Mouse (Mus musculus) neural tube, embryonic 12.5 days (tissue): ENCODE data around the gene Cd5. TPM values are rescaled to one million over a fixed set of nuclear protein-coding genes. Genes with fewer than 3 reads are reported as not detected.

Experiments used
- ATAC-seq: fragments of 200-750 bp; cut with Nextera tagmentation; 2 replicates; pipeline ENCODE4 v1.8.0; 2017; ENCODE audit warnings: low read depth, mild to moderate bottlenecking, moderate TSS enrichment, moderate library complexity; ENCODE audit not compliant: low FRiP score
- H3K27ac ChIP-seq: fragments of 300-500 bp; sonication (generic); 2 replicates; pipeline ENCODE4 v1.5.1; 2016
- H3K27me3 ChIP-seq: fragments of 300-500 bp; sonication (generic); replicated peaks from 2 replicates; pipeline ENCODE4 v1.6.1; 2016; ENCODE audit warnings: mild to moderate bottlenecking
- H3K36me3 ChIP-seq: fragments of 300-500 bp; sonication (generic); 2 replicates; pipeline ENCODE4 v1.6.1; 2016; ENCODE audit warnings: mild to moderate bottlenecking
- H3K4me1 ChIP-seq: fragments of 300-500 bp; sonication (generic); 2 replicates; pipeline ENCODE4 v1.6.1; 2016
- H3K4me2 ChIP-seq: fragments of 300-500 bp; sonication (generic); replicated peaks from 2 replicates; pipeline ENCODE4 v1.6.1; 2016; ENCODE audit warnings: mild to moderate bottlenecking
- H3K4me3 ChIP-seq: fragments of 300-500 bp; sonication (generic); 2 replicates; pipeline ENCODE4 v1.5.1; 2016
- H3K9ac ChIP-seq: fragments of 300-500 bp; sonication (generic); 2 replicates; pipeline ENCODE4 v1.6.1; 2016; ENCODE audit warnings: mild to moderate bottlenecking
- H3K9me3 ChIP-seq: fragments of 300-500 bp; sonication (generic); 2 replicates; pipeline ENCODE4 v1.6.1; 2016; ENCODE audit warnings: mild to moderate bottlenecking
- WGBS: fragments of 180-500 bp; shearing (Covaris S2); methylation state at CpG from one replicate; pipeline ENCODE4 v1.1.7; 2016; 5-methylcytosine and 5-hydroxymethylcytosine counted together
- polyA plus RNA-seq: library from polyadenylated mRNA; unstranded; fragments of >200 nt; fragmentation: Nextera tagmentation; extraction: Ambion mirVana; gene quantifications from 2 replicates; pipeline ENCODE4 v1.2.1, GENCODE M21; 2016

The Cd5 gene
- polyA plus RNA-seq, result 0.08 TPM in 1 of 2 replicates, not detected in the other

DNA sequence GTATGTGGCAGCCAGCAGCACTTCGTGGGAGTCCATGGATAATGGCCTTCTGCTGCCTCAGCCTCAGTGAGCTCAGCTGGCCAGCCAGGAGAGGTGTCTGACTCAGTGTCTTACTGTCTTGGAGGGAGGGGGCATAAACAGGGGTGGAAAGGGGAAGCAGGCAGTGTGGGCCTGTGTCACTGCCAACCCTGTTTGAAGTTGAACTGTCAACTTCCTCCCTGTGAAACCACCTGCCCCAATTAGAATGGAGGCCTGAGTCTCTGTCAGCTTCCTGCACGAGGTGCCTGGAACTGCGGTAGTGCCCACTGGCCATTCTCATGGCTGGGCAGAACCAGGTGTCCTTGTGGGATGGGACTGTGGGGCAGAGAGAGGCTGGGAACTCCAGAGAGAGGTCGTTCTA is at the start of gene Cd5:
Gene Cd5 (minus strand): TSS at position 192 of the 400 bp plus-strand sequence.
- no peak for ATAC-seq
- no peaks in the 10 kb centered on the region for H3K27me3 ChIP-seq

DNA sequence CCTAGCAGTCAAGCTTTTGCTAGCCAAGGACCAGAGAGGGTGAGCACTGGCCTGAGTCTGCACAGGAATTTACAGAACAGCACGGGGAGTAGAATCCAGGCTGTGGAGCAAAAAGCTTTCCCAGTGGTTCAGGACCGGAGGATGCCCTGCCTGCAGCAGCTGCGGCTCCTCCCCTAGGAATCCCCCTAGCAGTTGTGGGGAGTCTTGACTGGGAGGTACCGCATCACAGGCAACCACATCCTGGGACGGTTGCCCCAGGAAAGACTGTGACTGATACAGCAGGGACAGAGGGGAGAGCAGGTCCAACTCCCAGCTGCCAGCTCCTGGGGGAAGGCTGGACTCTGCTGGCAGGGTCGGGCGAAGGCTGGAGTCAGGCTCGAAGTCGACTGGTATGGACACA is 49.4 kb upstream of the Cd5 start:
- WGBS, result 78% methylated on average over 9 of the region's 9 CpGs

More for the DNA sequence above, at the start of gene Cd5:
- no peak within 1 kb of the TSS for H3K4me2 ChIP-seq
- no peak within 1 kb of the TSS for H3K27ac ChIP-seq
- no peak within 1 kb of the TSS for H3K4me3 ChIP-seq
- H3K9ac ChIP-seq, result no peak within 1 kb of the TSS
- H3K4me1 ChIP-seq, result no peaks in the 10 kb centered on the region
- 74% methylated on average over 4 of the region's 4 CpGs for WGBS
- no peaks in the 10 kb centered on the region for H3K9me3 ChIP-seq
- H3K36me3 ChIP-seq, result no peaks in the 10 kb centered on the region

DNA sequence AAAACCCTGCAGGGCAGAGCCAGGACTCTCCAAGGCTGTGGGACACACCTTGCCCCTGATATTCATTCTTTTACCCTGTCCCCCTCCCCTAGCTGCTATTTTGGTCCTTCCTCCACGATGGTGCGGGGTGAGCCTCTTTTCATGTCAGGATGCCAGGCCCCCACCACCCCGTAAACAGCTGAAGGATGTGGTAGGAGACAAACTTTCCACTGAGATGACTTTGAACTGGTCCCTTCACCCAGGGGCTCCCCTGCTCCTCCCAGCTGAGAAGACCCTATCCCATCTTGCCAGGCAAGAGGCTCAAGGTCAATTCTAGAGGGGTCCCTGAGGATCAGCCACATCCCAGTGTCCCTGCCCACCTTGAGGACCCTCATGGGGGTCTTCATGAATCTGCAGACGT is 48.6 kb upstream of the Cd5 start:
- H3K27me3 ChIP-seq, result no peaks in the 10 kb centered on the region
- no peak overlapping the region for H3K27ac ChIP-seq
- 85% methylated on average over 4 of the region's 4 CpGs for WGBS
- no peaks in the 10 kb centered on the region for H3K36me3 ChIP-seq
- no peaks in the 10 kb centered on the region for H3K9me3 ChIP-seq
- no peak overlapping the region for H3K4me2 ChIP-seq
- peaks cover 6% of the 10 kb centered on the region; the same call in 1 of the 2 replicates for H3K4me1 ChIP-seq
- no peak for ATAC-seq
- no peak overlapping the region for H3K9ac ChIP-seq
- H3K4me3 ChIP-seq, result no peak overlapping the region

More for the DNA sequence above, 49.4 kb upstream of the Cd5 start:
- H3K27me3 ChIP-seq, result no peaks in the 10 kb centered on the region
- H3K4me1 ChIP-seq, result peaks cover 6% of the 10 kb centered on the region; the same call in 1 of the 2 replicates
- H3K4me2 ChIP-seq, result no peak overlapping the region
- H3K4me3 ChIP-seq, result no peak overlapping the region
- no peaks in the 10 kb centered on the region for H3K36me3 ChIP-seq
- no peak overlapping the region for H3K9ac ChIP-seq
- H3K27ac ChIP-seq, result no peak overlapping the region
- no peak for ATAC-seq
- no peaks in the 10 kb centered on the region for H3K9me3 ChIP-seq

DNA sequence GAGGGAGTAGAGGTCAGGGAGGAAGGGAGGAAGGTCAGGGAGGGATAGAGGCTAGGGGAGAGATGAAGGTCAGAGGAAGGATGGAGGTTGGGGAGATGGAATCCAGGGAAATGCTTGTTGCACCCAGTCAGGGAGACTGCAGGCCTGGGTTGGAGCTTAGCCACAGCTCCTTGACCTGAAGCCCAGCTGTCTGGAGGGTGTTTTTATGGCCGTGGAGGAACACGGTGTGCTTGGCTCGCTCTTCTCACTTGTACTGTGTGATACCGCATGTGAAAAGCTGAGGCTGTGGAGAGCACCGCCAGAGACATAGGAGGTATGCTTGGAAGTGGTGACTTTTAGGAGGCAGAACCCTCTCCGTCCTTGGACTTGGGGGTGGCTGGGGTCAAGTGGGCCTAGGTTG is 48.0 kb upstream of the Cd5 start:
- WGBS, result 81% methylated on average over 6 of the region's 6 CpGs
- no peaks in the 10 kb centered on the region for H3K27me3 ChIP-seq
- peaks cover 6% of the 10 kb centered on the region; the same call in 1 of the 2 replicates for H3K4me1 ChIP-seq
- H3K4me3 ChIP-seq, result no peak overlapping the region
- no peak overlapping the region for H3K9ac ChIP-seq
- no peak overlapping the region for H3K27ac ChIP-seq
- no peaks in the 10 kb centered on the region for H3K9me3 ChIP-seq
- H3K36me3 ChIP-seq, result no peaks in the 10 kb centered on the region
- no peak for ATAC-seq
- H3K4me2 ChIP-seq, result no peak overlapping the region

DNA sequence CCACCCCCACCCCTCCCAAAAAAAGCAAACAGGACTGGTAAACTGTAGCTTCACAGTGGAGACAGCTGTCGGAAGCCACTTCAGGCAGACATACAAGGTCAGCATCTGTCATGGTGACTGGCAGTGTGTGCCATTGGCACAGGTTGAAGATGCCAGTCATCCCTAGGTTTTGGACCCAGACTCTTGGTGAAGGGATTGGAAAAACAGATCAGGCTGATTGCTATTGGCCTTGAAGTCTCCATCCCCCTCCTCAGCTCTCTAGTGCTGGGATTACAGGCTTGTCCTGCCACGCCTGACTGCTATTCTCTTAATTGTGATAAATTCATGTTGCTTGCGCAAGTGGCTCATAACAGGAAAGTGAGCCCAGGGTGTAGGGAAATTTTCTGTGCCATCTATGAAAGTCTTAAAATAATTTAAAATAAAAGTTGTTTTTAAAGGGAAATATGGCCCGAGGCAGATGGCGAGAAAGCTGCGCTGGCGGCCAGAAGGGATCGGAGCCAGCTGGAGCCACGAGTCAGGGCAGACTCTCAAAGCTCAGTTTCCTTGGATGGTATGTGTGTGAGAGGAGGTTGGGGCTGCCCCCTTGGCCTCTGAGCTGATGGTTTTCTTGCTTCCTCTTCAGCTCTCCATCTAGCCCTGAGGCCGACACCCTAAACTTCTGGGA is 46.1 kb upstream of the Cd5 start:
- 85% methylated on average over 10 of the region's 10 CpGs for WGBS
- ATAC-seq, result no peak
- peaks cover 6% of the 10 kb centered on the region; the same call in 1 of the 2 replicates for H3K4me1 ChIP-seq
- H3K27me3 ChIP-seq, result no peaks in the 10 kb centered on the region
- no peaks in the 10 kb centered on the region for H3K9me3 ChIP-seq
- H3K4me2 ChIP-seq, result no peak overlapping the region
- H3K9ac ChIP-seq, result no peak overlapping the region
- no peak overlapping the region for H3K4me3 ChIP-seq
- no peaks in the 10 kb centered on the region for H3K36me3 ChIP-seq
- H3K27ac ChIP-seq, result no peak overlapping the region

DNA sequence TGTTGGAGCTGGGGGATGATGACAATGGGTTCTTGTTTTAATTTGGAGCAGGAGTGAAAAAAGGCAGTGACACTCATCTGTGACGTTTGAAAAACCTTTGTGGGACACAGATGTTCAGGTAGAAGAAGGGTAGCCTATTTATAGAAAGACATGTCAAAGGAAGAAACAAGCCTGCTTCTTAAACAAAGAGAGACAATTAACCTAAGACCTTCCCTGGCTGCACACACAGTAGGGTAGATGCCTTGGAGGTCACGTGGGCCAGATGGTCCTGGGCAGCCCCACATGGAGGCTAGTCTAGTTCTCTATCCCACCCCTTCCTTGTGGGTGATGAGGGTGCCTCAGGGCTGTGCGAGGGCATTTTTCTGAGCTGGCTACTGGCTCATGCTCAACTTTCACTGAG is 45.3 kb upstream of the Cd5 start:
- no peak for ATAC-seq
- peaks cover 6% of the 10 kb centered on the region; the same call in 1 of the 2 replicates for H3K4me1 ChIP-seq
- 35% methylated on average over 3 of the region's 3 CpGs for WGBS
- no peak overlapping the region for H3K27ac ChIP-seq
- no peak overlapping the region for H3K9ac ChIP-seq
- H3K36me3 ChIP-seq, result no peaks in the 10 kb centered on the region
- H3K27me3 ChIP-seq, result no peaks in the 10 kb centered on the region
- H3K4me3 ChIP-seq, result no peak overlapping the region
- H3K4me2 ChIP-seq, result no peak overlapping the region
- H3K9me3 ChIP-seq, result no peaks in the 10 kb centered on the region

DNA sequence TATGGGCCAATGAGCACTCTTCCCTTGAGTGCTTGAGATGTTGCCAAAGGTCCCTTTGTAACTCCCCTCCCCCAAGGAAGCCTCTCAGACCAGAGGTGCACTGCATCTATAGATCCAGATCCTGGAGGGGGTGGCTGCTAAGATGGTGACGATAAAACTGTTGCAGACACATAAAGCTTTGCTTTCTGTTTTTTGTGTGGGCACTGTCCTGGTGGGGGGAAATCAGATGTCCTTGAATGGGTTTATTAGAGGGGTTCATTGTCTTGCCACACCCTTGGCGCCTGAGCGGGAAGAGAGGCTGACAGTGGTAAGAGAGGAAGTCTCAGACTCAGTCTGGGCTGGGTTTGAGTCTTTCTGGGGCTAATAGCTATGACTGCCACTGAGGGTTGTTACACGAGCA is 44.4 kb upstream of the Cd5 start:
- H3K27ac ChIP-seq, result no peak overlapping the region
- H3K9ac ChIP-seq, result no peak overlapping the region
- no peaks in the 10 kb centered on the region for H3K9me3 ChIP-seq
- H3K4me3 ChIP-seq, result no peak overlapping the region
- WGBS, result 72% methylated on average over 4 of the region's 4 CpGs
- H3K36me3 ChIP-seq, result no peaks in the 10 kb centered on the region
- H3K27me3 ChIP-seq, result no peaks in the 10 kb centered on the region
- H3K4me1 ChIP-seq, result peaks cover 6% of the 10 kb centered on the region; the same call in 1 of the 2 replicates
- ATAC-seq, result no peak
- no peak overlapping the region for H3K4me2 ChIP-seq

DNA sequence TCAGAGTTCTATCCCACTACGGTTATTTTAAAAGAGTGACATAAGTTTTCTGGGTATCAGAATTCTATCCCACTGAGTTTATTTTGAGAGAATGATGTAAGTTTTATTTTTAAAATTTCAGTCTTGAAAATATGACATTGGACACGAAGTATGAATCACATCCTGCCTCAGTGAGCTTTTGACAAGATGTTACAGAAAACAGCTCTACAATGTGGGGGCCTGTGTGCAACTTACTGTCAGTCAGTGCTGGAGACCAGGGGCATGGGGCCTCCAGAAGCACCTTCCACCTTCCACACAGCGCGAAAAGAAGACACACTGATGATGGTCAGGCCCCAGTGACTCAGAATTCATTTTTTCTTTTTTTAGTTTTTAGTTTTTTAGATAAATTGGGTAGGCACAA is 42.8 kb upstream of the Cd5 start:
- ATAC-seq, result no peak
- H3K9ac ChIP-seq, result no peak overlapping the region
- WGBS, result 91% methylated on average over 4 of the region's 4 CpGs

DNA sequence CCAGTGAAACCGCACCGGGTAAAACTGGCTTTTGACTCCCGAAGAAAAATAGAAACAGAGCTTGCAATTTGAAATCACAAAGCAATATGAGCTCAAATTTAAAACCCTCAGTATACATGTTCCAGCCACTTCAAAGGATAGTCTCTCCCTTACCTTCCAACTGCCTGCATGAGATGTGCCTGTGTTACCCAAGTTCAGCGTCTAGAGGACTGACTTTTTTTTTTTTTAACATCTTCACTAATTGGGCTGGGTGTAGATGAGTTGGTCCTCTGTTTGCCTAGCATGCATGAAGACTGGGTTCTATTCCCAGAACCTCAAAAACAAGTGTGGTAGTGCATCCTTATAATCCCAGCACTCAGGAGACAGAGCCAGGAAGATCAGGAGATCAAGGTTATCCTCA is 38.1 kb upstream of the Cd5 start:
- H3K4me3 ChIP-seq, result no peak overlapping the region
- ATAC-seq, result no peak
- H3K36me3 ChIP-seq, result no peaks in the 10 kb centered on the region
- H3K9ac ChIP-seq, result no peak overlapping the region
- H3K27me3 ChIP-seq, result no peaks in the 10 kb centered on the region
- no peaks in the 10 kb centered on the region for H3K4me1 ChIP-seq
- H3K9me3 ChIP-seq, result no peaks in the 10 kb centered on the region
- 94% methylated on average over 4 of the region's 4 CpGs for WGBS
- no peak overlapping the region for H3K27ac ChIP-seq
- H3K4me2 ChIP-seq, result no peak overlapping the region

More for the DNA sequence above, 42.8 kb upstream of the Cd5 start:
- no peak overlapping the region for H3K4me3 ChIP-seq
- H3K27me3 ChIP-seq, result no peaks in the 10 kb centered on the region
- H3K4me1 ChIP-seq, result peaks cover 6% of the 10 kb centered on the region; the same call in 1 of the 2 replicates
- H3K4me2 ChIP-seq, result no peak overlapping the region
- no peaks in the 10 kb centered on the region for H3K36me3 ChIP-seq
- no peaks in the 10 kb centered on the region for H3K9me3 ChIP-seq
- no peak overlapping the region for H3K27ac ChIP-seq

DNA sequence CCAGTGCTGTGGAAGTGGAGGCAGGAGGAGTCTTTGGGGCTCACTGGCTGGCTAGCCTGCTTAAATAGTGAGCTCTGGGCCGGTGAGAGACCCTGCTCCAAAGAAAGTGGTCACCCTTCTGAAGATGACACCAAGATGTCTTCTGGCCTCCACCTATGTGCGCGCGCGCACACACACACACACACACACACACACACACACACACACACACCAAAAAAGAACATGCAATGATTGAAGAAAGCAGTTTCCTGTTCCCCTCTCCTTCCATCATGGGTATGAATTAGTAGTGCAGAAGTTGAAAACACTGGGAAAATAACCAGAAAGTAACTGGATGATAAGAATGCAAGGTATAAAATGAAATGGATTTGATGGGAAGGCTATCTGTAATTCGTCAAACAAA is 35.3 kb upstream of the Cd5 start:
- Histone ChIP-seq H3K4me3 (no peak overlapping the region), H3K9ac (no peak overlapping the region), H3K27me3 (no peaks in the 10 kb centered on the region), H3K9me3 (no peaks in the 10 kb centered on the region), H3K27ac (no peak overlapping the region), H3K4me2 (no peak overlapping the region), H3K36me3 (no peaks in the 10 kb centered on the region), H3K4me1 (peaks cover 6% of the 10 kb centered on the region)
- 94% methylated on average over 6 of the region's 6 CpGs for WGBS
- ATAC-seq, result no peak

DNA sequence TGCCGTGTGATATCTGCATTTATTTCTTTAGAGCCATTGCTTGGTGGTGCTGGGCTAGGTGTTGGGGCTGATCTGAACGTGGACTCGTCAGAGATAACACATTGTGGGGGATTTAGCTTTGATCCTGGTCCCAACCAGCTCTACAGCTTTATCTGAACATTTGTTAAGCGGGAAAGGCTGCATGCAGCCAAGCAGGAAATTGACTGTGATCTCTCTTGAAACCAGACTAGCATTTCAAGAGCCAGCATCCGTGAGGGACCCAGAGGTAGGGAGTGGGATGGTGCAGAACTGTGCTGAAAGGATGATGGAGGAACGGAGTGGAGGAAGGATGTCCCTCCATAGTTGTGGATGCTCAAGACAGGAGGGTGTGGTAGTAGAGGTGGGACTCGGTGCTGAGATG is 34.6 kb upstream of the Cd5 start:
- ATAC-seq, result no peak
- Histone ChIP-seq H3K9me3 (no peaks in the 10 kb centered on the region), H3K4me3 (no peak overlapping the region), H3K27me3 (no peaks in the 10 kb centered on the region), H3K36me3 (no peaks in the 10 kb centered on the region), H3K4me1 (peaks cover 8% of the 10 kb centered on the region), H3K9ac (no peak overlapping the region), H3K27ac (no peak overlapping the region), H3K4me2 (no peak overlapping the region)
- 88% methylated on average over 7 of the region's 7 CpGs for WGBS

DNA sequence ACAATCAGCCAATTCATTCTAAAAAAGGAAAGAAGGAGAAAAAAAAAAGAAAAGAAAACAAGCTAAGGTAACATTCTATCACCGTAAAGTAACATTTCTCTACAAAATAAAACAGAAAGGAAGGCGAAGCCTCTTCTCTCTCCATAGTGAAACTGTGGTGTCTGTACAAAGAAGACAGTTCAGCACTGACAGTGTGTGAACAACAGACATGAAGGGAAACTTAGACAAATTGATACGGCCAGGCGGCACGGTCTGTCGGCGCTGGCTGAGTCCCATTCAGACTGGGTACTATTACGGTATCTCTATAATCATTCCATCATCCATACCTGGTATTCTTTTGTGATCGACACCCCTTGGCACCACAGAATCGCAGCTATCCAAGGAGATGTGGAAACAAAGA is 34.1 kb upstream of the Cd5 start:
- no peaks in the 10 kb centered on the region for H3K36me3 ChIP-seq
- no peak for ATAC-seq

DNA sequence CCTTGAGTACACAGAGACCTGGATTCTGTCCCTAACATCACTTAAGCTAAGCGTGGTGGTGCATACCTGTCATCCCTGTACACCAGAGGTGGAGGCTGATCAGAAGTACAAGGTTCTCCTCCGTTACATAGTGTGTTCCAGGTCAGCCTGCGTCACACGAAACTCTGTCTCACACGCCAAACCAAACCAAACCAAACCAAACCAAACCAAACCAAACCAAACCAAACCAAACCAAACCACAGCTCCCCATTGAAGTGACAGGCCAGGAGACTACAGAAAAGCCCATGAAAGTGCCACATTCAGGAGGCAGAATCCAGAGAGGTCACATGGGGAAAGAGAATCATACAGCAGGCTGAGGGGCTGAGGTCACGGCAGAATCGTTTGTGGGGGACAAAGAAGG is 33.2 kb upstream of the Cd5 start:
- H3K36me3 ChIP-seq, result no peaks in the 10 kb centered on the region
- no peak overlapping the region for H3K4me2 ChIP-seq
- no peaks in the 10 kb centered on the region for H3K9me3 ChIP-seq
- no peak for ATAC-seq
- peaks cover 8% of the 10 kb centered on the region for H3K4me1 ChIP-seq
- H3K9ac ChIP-seq, result no peak overlapping the region
- 82% methylated on average over 7 of the region's 7 CpGs for WGBS
- H3K27ac ChIP-seq, result no peak overlapping the region
- no peaks in the 10 kb centered on the region for H3K27me3 ChIP-seq
- no peak overlapping the region for H3K4me3 ChIP-seq

More for the DNA sequence above, 34.1 kb upstream of the Cd5 start:
- 95% methylated on average over 10 of the region's 10 CpGs for WGBS
- no peak overlapping the region for H3K9ac ChIP-seq
- H3K27me3 ChIP-seq, result no peaks in the 10 kb centered on the region
- H3K4me1 ChIP-seq, result peaks cover 8% of the 10 kb centered on the region
- no peaks in the 10 kb centered on the region for H3K9me3 ChIP-seq
- no peak overlapping the region for H3K4me3 ChIP-seq
- no peak overlapping the region for H3K4me2 ChIP-seq
- no peak overlapping the region for H3K27ac ChIP-seq
